Mouse (Mus musculus): ENCODE data around the gene Scn2a. TPM values are rescaled to one million over a fixed set of nuclear protein-coding genes. Genes with fewer than 3 reads are reported as not detected.

Scn2a gene
- polyA plus RNA-seq (2016; fragmentation: Nextera tagmentation; extraction: Ambion mirVana) = 3.5 and 4.5 TPM in 2 replicates

- WGBS = 51% methylated on average over 9 of the region's 9 CpGs
These were observed at the start of gene Scn2a for GRCm38 (mm10) chr2:65620556-65621166. Gene Scn2a, plus strand, starts transcription at chr2:65620771.

GRCm38 (mm10) chr2:65587679-65588078 is 32.9 kb upstream of the Scn2a start:
- H3K27me3 ChIP-seq = no peaks in the 10 kb centered on the region
- no peaks in the 10 kb centered on the region for H3K36me3 ChIP-seq
- no peaks in the 10 kb centered on the region for H3K4me1 ChIP-seq (replicated peaks)
- H3K9me3 ChIP-seq = no peaks in the 10 kb centered on the region
- no peak overlapping the region for H3K27ac ChIP-seq
- ATAC-seq (ENCODE audit: insufficient number of reproducible peaks, insufficient read depth, low FRiP score, low TSS enrichment, low read depth) = no peak
- WGBS = 69% methylated on average over 5 of the region's 5 CpGs
- no peak overlapping the region for H3K9ac ChIP-seq (replicated peaks)
- H3K4me3 ChIP-seq (replicated peaks) = no peak overlapping the region
- H3K4me2 ChIP-seq = no peak overlapping the region

More at GRCm38 (mm10) chr2:65620556-65621166, at the start of gene Scn2a:
- no peak within 1 kb of the TSS for H3K27ac ChIP-seq
- no peaks in the 10 kb centered on the region for H3K27me3 ChIP-seq
- H3K4me3 ChIP-seq (replicated peaks) = no peak within 1 kb of the TSS
- no peaks in the 10 kb centered on the region for H3K4me1 ChIP-seq (replicated peaks)
- H3K4me2 ChIP-seq = no peak within 1 kb of the TSS
- H3K36me3 ChIP-seq = no peaks in the 10 kb centered on the region
- no peaks in the 10 kb centered on the region for H3K9me3 ChIP-seq
- no peak for ATAC-seq (ENCODE audit: insufficient number of reproducible peaks, insufficient read depth, low FRiP score, low TSS enrichment, low read depth)
- H3K9ac ChIP-seq (replicated peaks) = no peak within 1 kb of the TSS

GRCm38 (mm10) chr2:65607813-65608212 is 12.8 kb upstream of the Scn2a start:
- no peak overlapping the region for H3K9ac ChIP-seq (replicated peaks)
- H3K4me2 ChIP-seq = no peak overlapping the region
- no peaks in the 10 kb centered on the region for H3K36me3 ChIP-seq
- no peak overlapping the region for H3K27ac ChIP-seq
- no peak for ATAC-seq (ENCODE audit: insufficient number of reproducible peaks, insufficient read depth, low FRiP score, low TSS enrichment, low read depth)
- H3K4me1 ChIP-seq (replicated peaks) = no peaks in the 10 kb centered on the region
- H3K9me3 ChIP-seq = no peaks in the 10 kb centered on the region
- H3K27me3 ChIP-seq = no peaks in the 10 kb centered on the region
- H3K4me3 ChIP-seq (replicated peaks) = no peak overlapping the region

- Histone ChIP-seq H3K36me3 (no peaks in the 10 kb centered on the region), H3K27me3 (no peaks in the 10 kb centered on the region), H3K4me1 (replicated peaks) (no peaks in the 10 kb centered on the region), H3K27ac (no peak overlapping the region), H3K9ac (replicated peaks) (no peak overlapping the region), H3K4me2 (no peak overlapping the region), H3K9me3 (no peaks in the 10 kb centered on the region), H3K4me3 (replicated peaks) (no peak overlapping the region)
- WGBS = 87% methylated on average over 4 of the region's 4 CpGs
- no peak for ATAC-seq (ENCODE audit: insufficient number of reproducible peaks, insufficient read depth, low FRiP score, low TSS enrichment, low read depth)
These were observed 8.7 kb upstream of the Scn2a start for GRCm38 (mm10) chr2:65611887-65612286.

- no peak overlapping the region for H3K4me2 ChIP-seq
- no peaks in the 10 kb centered on the region for H3K36me3 ChIP-seq
- no peak overlapping the region for H3K27ac ChIP-seq
- WGBS = 24% methylated on average over 5 of the region's 5 CpGs
- no peak overlapping the region for H3K4me3 ChIP-seq (replicated peaks)
- no peaks in the 10 kb centered on the region for H3K9me3 ChIP-seq
- H3K27me3 ChIP-seq = no peaks in the 10 kb centered on the region
- ATAC-seq (ENCODE audit: insufficient number of reproducible peaks, insufficient read depth, low FRiP score, low TSS enrichment, low read depth) = no peak
- no peak overlapping the region for H3K9ac ChIP-seq (replicated peaks)
- H3K4me1 ChIP-seq (replicated peaks) = no peaks in the 10 kb centered on the region
These were observed 790 bp upstream of the Scn2a start for GRCm38 (mm10) chr2:65619781-65620180.

- Histone ChIP-seq H3K4me1 (replicated peaks) (no peaks in the 10 kb centered on the region), H3K4me2 (no peak overlapping the region), H3K4me3 (replicated peaks) (no peak overlapping the region), H3K9me3 (no peaks in the 10 kb centered on the region), H3K36me3 (no peaks in the 10 kb centered on the region), H3K27ac (no peak overlapping the region), H3K9ac (replicated peaks) (no peak overlapping the region), H3K27me3 (no peaks in the 10 kb centered on the region)
- no peak for ATAC-seq (ENCODE audit: insufficient number of reproducible peaks, insufficient read depth, low FRiP score, low TSS enrichment, low read depth)
- 68% methylated on average over 5 of the region's 5 CpGs for WGBS
These were observed 683 bp downstream of the Scn2a start for GRCm38 (mm10) chr2:65621254-65621653.

- Histone ChIP-seq H3K27me3 (no peaks in the 10 kb centered on the region), H3K4me2 (no peak overlapping the region), H3K4me3 (replicated peaks) (no peak overlapping the region), H3K36me3 (no peaks in the 10 kb centered on the region), H3K9ac (replicated peaks) (no peak overlapping the region), H3K27ac (no peak overlapping the region), H3K4me1 (replicated peaks) (no peaks in the 10 kb centered on the region), H3K9me3 (no peaks in the 10 kb centered on the region)
- no peak for ATAC-seq (ENCODE audit: insufficient number of reproducible peaks, insufficient read depth, low FRiP score, low TSS enrichment, low read depth)
- WGBS = 85% methylated on average over 5 of the region's 5 CpGs
These were observed 1.3 kb downstream of the Scn2a start for GRCm38 (mm10) chr2:65621838-65622237.

- no peak overlapping the region for H3K4me3 ChIP-seq (replicated peaks)
- H3K4me1 ChIP-seq (replicated peaks) = no peaks in the 10 kb centered on the region
- H3K36me3 ChIP-seq = no peaks in the 10 kb centered on the region
- no peak overlapping the region for H3K9ac ChIP-seq (replicated peaks)
- 79% methylated on average over 7 of the region's 7 CpGs for WGBS
- ATAC-seq (ENCODE audit: insufficient number of reproducible peaks, insufficient read depth, low FRiP score, low TSS enrichment, low read depth) = no peak
- no peak overlapping the region for H3K27ac ChIP-seq
- H3K9me3 ChIP-seq = no peaks in the 10 kb centered on the region
- H3K4me2 ChIP-seq = no peak overlapping the region
- no peaks in the 10 kb centered on the region for H3K27me3 ChIP-seq
These were observed 32.1 kb downstream of the Scn2a start for GRCm38 (mm10) chr2:65652636-65653035.

GRCm38 (mm10) chr2:65657031-65657430 is 36.5 kb downstream of the Scn2a start:
- H3K9ac ChIP-seq (replicated peaks) = no peak overlapping the region
- H3K9me3 ChIP-seq = no peaks in the 10 kb centered on the region
- no peaks in the 10 kb centered on the region for H3K27me3 ChIP-seq
- H3K4me2 ChIP-seq = no peak overlapping the region
- no peak overlapping the region for H3K27ac ChIP-seq
- no peak for ATAC-seq (ENCODE audit: insufficient number of reproducible peaks, insufficient read depth, low FRiP score, low TSS enrichment, low read depth)
- no peak overlapping the region for H3K4me3 ChIP-seq (replicated peaks)
- H3K36me3 ChIP-seq = no peaks in the 10 kb centered on the region
- H3K4me1 ChIP-seq (replicated peaks) = no peaks in the 10 kb centered on the region
- 77% methylated on average over 4 of the region's 4 CpGs for WGBS

GRCm38 (mm10) chr2:65658430-65658829 is 37.9 kb downstream of the Scn2a start:
- Histone ChIP-seq H3K4me2 (no peak overlapping the region), H3K36me3 (no peaks in the 10 kb centered on the region), H3K9me3 (no peaks in the 10 kb centered on the region), H3K27ac (no peak overlapping the region), H3K4me3 (replicated peaks) (no peak overlapping the region), H3K4me1 (replicated peaks) (no peaks in the 10 kb centered on the region), H3K9ac (replicated peaks) (no peak overlapping the region), H3K27me3 (no peaks in the 10 kb centered on the region)
- no peak for ATAC-seq (ENCODE audit: insufficient number of reproducible peaks, insufficient read depth, low FRiP score, low TSS enrichment, low read depth)
- 87% methylated on average over 8 of the region's 8 CpGs for WGBS

GRCm38 (mm10) chr2:65663892-65664291 is 43.3 kb downstream of the Scn2a start:
- Histone ChIP-seq H3K4me1 (replicated peaks) (no peaks in the 10 kb centered on the region), H3K9ac (replicated peaks) (no peak overlapping the region), H3K36me3 (no peaks in the 10 kb centered on the region), H3K4me3 (replicated peaks) (no peak overlapping the region), H3K27ac (no peak overlapping the region), H3K27me3 (no peaks in the 10 kb centered on the region), H3K4me2 (no peak overlapping the region), H3K9me3 (no peaks in the 10 kb centered on the region)
- no peak for ATAC-seq (ENCODE audit: insufficient number of reproducible peaks, insufficient read depth, low FRiP score, low TSS enrichment, low read depth)

- Histone ChIP-seq H3K36me3 (no peaks in the 10 kb centered on the region), H3K27me3 (no peaks in the 10 kb centered on the region), H3K4me2 (no peak overlapping the region), H3K9ac (replicated peaks) (no peak overlapping the region), H3K27ac (no peak overlapping the region), H3K4me1 (replicated peaks) (no peaks in the 10 kb centered on the region), H3K9me3 (no peaks in the 10 kb centered on the region), H3K4me3 (replicated peaks) (no peak overlapping the region)
- 34% methylated on average over 1 of the region's 1 CpGs for WGBS
- no peak for ATAC-seq (ENCODE audit: insufficient number of reproducible peaks, insufficient read depth, low FRiP score, low TSS enrichment, low read depth)
These were observed 43.9 kb downstream of the Scn2a start for GRCm38 (mm10) chr2:65664481-65664880.

Data from limb, embryonic 12.5 days (tissue).